Mouse (Mus musculus) heart, embryonic 11.5 days (tissue): ENCODE measurements around the gene Sqstm1. TPM values are rescaled to one million over a fixed set of nuclear protein-coding genes. Genes with fewer than 3 reads are reported as not detected.
A peak's percentile ranks its signal among the peaks of the same experiment; 100 is the strongest.

Experiments
- ATAC-seq: fragments of 200-750 bp; cut with Nextera tagmentation; replicated peaks from 2 replicates; pipeline ENCODE4 v1.8.0; 2017; ENCODE audit warnings: moderate library complexity; ENCODE audit not compliant: insufficient number of reproducible peaks, low FRiP score, low TSS enrichment
- H3K27ac ChIP-seq: fragments of 300-500 bp; sonication (generic); 2 replicates; pipeline ENCODE4 v1.5.1; 2014; ENCODE audit warnings: mild to moderate bottlenecking, low read depth, low read length
- H3K27me3 ChIP-seq: fragments of 300-500 bp; sonication (generic); 2 replicates; pipeline ENCODE4 v1.6.1; 2014; ENCODE audit warnings: mild to moderate bottlenecking, low read length, mixed read lengths; ENCODE audit not compliant: control insufficient read depth, insufficient read depth
- H3K36me3 ChIP-seq: fragments of 300-500 bp; sonication (generic); 2 replicates; pipeline ENCODE4 v1.6.1; 2014; ENCODE audit warnings: mild to moderate bottlenecking, low read length, moderate library complexity, mixed read lengths; ENCODE audit not compliant: control insufficient read depth, insufficient read depth
- H3K4me1 ChIP-seq: fragments of 300-500 bp; sonication (generic); 2 replicates; pipeline ENCODE4 v1.6.1; 2014; ENCODE audit warnings: low read length; ENCODE audit not compliant: control insufficient read depth, insufficient read depth
- H3K4me2 ChIP-seq: fragments of 300-500 bp; sonication (generic); 2 replicates; pipeline ENCODE4 v1.6.1; 2014; ENCODE audit warnings: mild to moderate bottlenecking, moderate library complexity
- H3K4me3 ChIP-seq: fragments of 300-500 bp; sonication (generic); 2 replicates; pipeline ENCODE4 v1.5.1; 2014; ENCODE audit warnings: low read depth, low read length
- H3K9ac ChIP-seq: fragments of 300-500 bp; sonication (generic); 2 replicates; pipeline ENCODE4 v1.6.1; 2014; ENCODE audit warnings: mild to moderate bottlenecking, low read depth, low read length, moderate library complexity
- H3K9me3 ChIP-seq: fragments of 300-500 bp; sonication (generic); replicated peaks from 2 replicates; pipeline ENCODE4 v1.6.1; 2016; ENCODE audit warnings: low read length; ENCODE audit not compliant: control insufficient read depth
- WGBS: fragments of 180-500 bp; shearing (Covaris S2); extraction: QIAGEN DNeasy Blood & Tissue Kit; methylation state at CpG from one replicate; pipeline ENCODE4 v1.1.7; 2014; ENCODE audit not compliant: insufficient replicate concordance; 5-methylcytosine and 5-hydroxymethylcytosine counted together
- polyA plus RNA-seq: library from polyadenylated mRNA; unstranded; fragments of >200 nt; fragmentation: Nextera tagmentation; extraction: Ambion mirVana; gene quantifications from 2 replicates; pipeline ENCODE4 v1.2.1, GENCODE M21; 2014

Gene Sqstm1
- polyA plus RNA-seq, 1 experiment from 2014 or later: 159 TPM

GRCm38 (mm10) chr11:50216724-50217366 is 6.2 kb upstream of the Sqstm1 start:
- Histone ChIP-seq H3K4me2 (no peak overlapping the region), H3K9ac (no peak overlapping the region), H3K36me3 (no peaks in the 10 kb centered on the region), H3K4me3 (no peak overlapping the region), H3K27ac (no peak overlapping the region), H3K27me3 (no peaks in the 10 kb centered on the region), H3K9me3 (no peaks in the 10 kb centered on the region), H3K4me1 (peaks cover 26% of the 10 kb centered on the region)
- WGBS: 73% methylated on average over 4 of the region's 4 CpGs
- no peak for ATAC-seq

- no peaks in the 10 kb centered on the region for H3K9me3 ChIP-seq
- ATAC-seq: no peak
- no peak overlapping the region for H3K9ac ChIP-seq
- WGBS: 10% methylated on average over 9 of the region's 9 CpGs
- peak overlapping the region; percentile 49 for H3K4me2 ChIP-seq
- H3K4me3 ChIP-seq: 0 out of 2 replicates have a peak overlapping the region, but pooled peaks have one; percentile 4
- H3K27me3 ChIP-seq: no peaks in the 10 kb centered on the region
- no peaks in the 10 kb centered on the region for H3K36me3 ChIP-seq
- no peak overlapping the region for H3K27ac ChIP-seq
- H3K4me1 ChIP-seq: peaks cover 31% of the 10 kb centered on the region
Measured at GRCm38 (mm10) chr11:50215633-50216032, 5.0 kb upstream of the Sqstm1 start.

- Histone ChIP-seq H3K4me3 (no peak overlapping the region), H3K4me1 (peaks cover 31% of the 10 kb centered on the region), H3K4me2 (no peak overlapping the region), H3K9me3 (no peaks in the 10 kb centered on the region), H3K27me3 (no peaks in the 10 kb centered on the region), H3K27ac (no peak overlapping the region), H3K36me3 (no peaks in the 10 kb centered on the region), H3K9ac (no peak overlapping the region)
- 91% methylated on average over 6 of the region's 6 CpGs for WGBS
- no peak for ATAC-seq
Measured at GRCm38 (mm10) chr11:50214631-50215030, 4.0 kb upstream of the Sqstm1 start.

- Histone ChIP-seq H3K9me3 (no peaks in the 10 kb centered on the region), H3K4me3 (no peak overlapping the region), H3K9ac (no peak overlapping the region), H3K27ac (peak overlapping the region; percentile 68), H3K36me3 (no peaks in the 10 kb centered on the region), H3K27me3 (no peaks in the 10 kb centered on the region), H3K4me2 (peak overlapping the region; percentile 27), H3K4me1 (peaks cover 36% of the 10 kb centered on the region)
- 0 out of 2 replicates have a peak, but pooled peaks have one; percentile 28 for ATAC-seq
- 38% methylated on average over 11 of the region's 11 CpGs for whole genome bisulfite sequencing
Measured at GRCm38 (mm10) chr11:50212848-50213758, 2.5 kb upstream of the Sqstm1 start.

GRCm38 (mm10) chr11:50212060-50212739 is 1.6 kb upstream of the Sqstm1 start:
- Histone ChIP-seq H3K4me1 (peaks cover 34% of the 10 kb centered on the region), H3K9ac (no peak overlapping the region), H3K4me2 (no peak overlapping the region)

GRCm38 (mm10) chr11:50211322-50212059 is 864 bp upstream of the Sqstm1 start:
- no peaks in the 10 kb centered on the region for H3K9me3 ChIP-seq
- no peaks in the 10 kb centered on the region for H3K27me3 ChIP-seq
- no peak for ATAC-seq
- 90% methylated on average over 3 of the region's 3 CpGs for WGBS
- peaks cover 8% of the 10 kb centered on the region for H3K36me3 ChIP-seq
- peak overlapping the region; percentile 92 for H3K9ac ChIP-seq
- H3K4me1 ChIP-seq: peaks cover 34% of the 10 kb centered on the region
- peak overlapping the region; percentile 62 for H3K4me2 ChIP-seq
- peak overlapping the region; percentile 97 for H3K27ac ChIP-seq
- peak overlapping the region; percentile 80 for H3K4me3 ChIP-seq

More at GRCm38 (mm10) chr11:50212060-50212739, 1.6 kb upstream of the Sqstm1 start:
- H3K36me3 ChIP-seq: peaks cover 1% of the 10 kb centered on the region
- H3K27ac ChIP-seq: peak overlapping the region; percentile 68; the same call in 1 of the 2 replicates
- 77% methylated on average over 3 of the region's 3 CpGs for WGBS
- H3K4me3 ChIP-seq: no peak overlapping the region
- H3K27me3 ChIP-seq: no peaks in the 10 kb centered on the region
- ATAC-seq: no peak
- no peaks in the 10 kb centered on the region for H3K9me3 ChIP-seq

- peak; percentile 90 for ATAC-seq
- Histone ChIP-seq H3K4me1 (peaks cover 24% of the 10 kb centered on the region), H3K4me2 (peak overlapping the region; percentile 62), H3K36me3 (peaks cover 21% of the 10 kb centered on the region), H3K9me3 (no peaks in the 10 kb centered on the region), H3K27ac (peak overlapping the region; percentile 97), H3K4me3 (peak overlapping the region; percentile 80), H3K9ac (peak overlapping the region; percentile 92), H3K27me3 (no peaks in the 10 kb centered on the region)
- under 1% methylated on average over 24 of the region's 24 CpGs for WGBS
Measured at GRCm38 (mm10) chr11:50210101-50210504, 524 bp downstream of the Sqstm1 start.

GRCm38 (mm10) chr11:50208039-50208438 is 2.6 kb downstream of the Sqstm1 start:
- H3K9ac ChIP-seq: no peak overlapping the region
- H3K4me1 ChIP-seq: peaks cover 17% of the 10 kb centered on the region
- H3K9me3 ChIP-seq: no peaks in the 10 kb centered on the region
- H3K27me3 ChIP-seq: no peaks in the 10 kb centered on the region
- 94% methylated on average over 5 of the region's 5 CpGs for WGBS
- no peak for ATAC-seq
- no peak overlapping the region for H3K27ac ChIP-seq
- H3K36me3 ChIP-seq: peaks cover 30% of the 10 kb centered on the region
- no peak overlapping the region for H3K4me3 ChIP-seq
- H3K4me2 ChIP-seq: no peak overlapping the region
